Mouse (Mus musculus): ENCODE measurements around the gene Speer4e.
"Not testable (repeated sequence)": the region's sequence is repeated elsewhere in the genome, so short reads cannot be mapped to it uniquely, and the experiment has no call there.

Speer4e gene
- long read RNA-seq, experiment 1: 0 reads
- long read RNA-seq, experiment 2: 0 reads

DNA sequence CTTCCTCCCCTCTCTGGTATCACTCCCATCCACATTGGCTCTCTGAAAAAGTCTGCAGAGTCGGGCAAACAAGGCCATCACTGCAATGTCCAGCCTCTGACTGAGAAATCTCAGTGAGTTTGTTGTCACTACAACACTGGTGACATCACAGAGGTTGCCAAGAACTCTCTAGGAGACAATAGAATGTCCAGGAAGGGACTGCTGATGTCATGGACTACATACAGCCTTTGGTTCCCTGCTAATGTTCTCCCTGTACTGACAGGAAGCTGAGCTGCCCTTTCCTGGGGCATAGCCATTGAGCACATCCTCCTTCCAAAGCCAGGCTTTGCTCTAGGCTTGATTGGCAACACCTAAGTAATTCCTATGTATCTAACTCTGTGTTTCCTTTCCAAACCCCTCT, at the start of gene Speer4e:
Gene Speer4e (minus strand): TSS at position 101 of the 400 bp plus-strand sequence.
- intact Hi-C loops (cut with DNase I): not testable (repeated sequence)

DNA sequence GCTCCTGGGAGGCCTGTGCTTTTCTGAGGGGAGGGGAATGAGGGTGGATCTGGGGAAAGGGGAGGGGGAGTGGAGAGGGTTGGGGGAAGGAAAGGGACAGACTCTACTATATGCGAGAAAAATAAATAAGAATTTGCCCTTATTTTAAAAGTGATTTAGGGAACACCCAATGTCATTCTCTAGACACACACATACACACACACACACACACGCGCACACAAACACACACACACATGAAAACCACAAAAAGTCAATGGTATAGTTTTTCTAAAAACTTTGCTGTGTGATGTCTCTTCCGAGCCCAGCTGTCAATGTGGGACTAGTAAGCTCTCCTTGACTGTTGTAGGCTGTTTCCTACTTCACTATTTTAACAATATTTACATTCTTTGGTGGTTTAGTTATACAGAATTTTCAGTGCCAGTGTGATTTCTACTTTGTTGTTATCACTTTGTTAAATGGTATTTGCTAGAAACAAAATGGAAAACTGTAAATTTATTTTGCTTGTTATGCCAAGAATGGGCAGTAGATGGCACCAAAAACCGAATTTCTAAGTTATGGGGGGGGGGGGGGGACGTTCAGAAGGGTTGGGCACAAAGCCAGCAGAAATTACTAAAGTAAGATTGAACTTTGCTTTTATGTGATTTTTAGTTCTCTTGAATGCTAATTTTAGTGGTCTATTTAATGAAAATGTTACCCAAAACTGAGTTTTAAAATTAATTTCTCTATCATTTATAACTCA, 48.6 kb upstream of the Speer4e start:
- intact Hi-C loops (cut with DNase I): not testable (repeated sequence)

DNA sequence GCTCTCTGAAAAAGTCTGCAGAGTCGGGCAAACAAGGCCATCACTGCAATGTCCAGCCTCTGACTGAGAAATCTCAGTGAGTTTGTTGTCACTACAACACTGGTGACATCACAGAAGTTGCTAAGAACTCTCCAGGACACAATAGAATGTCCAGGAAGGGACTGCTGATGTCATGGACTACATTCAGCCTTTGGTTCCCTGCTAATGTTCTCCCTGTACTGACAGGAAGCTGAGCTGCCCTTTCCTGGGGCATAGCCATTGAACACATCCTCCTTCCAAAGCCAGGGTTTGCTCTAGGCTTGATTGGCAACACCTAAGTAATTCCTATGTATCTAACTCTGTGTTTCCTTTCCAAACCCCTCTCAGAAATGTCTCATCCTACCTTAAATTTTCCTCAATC, 40.6 kb upstream of the Speer4e start, which contains the start of gene Gm10354:
Gene Gm10354 (minus strand): TSS at position 101 of the 400 bp plus-strand sequence.
- intact Hi-C loops (cut with DNase I): not testable (repeated sequence)

DNA sequence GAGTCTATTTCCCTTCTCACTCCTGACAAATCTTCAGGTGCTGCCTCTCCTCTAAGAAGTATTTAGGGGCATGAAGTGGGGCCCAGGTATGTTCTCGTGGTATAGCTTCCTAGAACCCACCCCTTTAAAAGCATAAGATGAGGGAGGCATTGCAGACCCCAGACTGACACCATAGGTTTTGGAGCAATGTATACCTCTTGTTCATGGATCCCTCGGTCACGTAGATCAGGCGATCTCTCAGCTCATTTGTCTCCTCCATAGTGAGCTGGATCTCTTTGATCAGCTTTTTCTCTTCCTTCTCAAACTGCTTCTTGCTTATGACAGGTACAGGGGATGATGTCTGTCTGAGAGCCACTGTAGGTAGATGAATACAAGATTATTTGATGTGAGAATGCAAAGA, 39.1 kb upstream of the Speer4e start:
- intact Hi-C loops (cut with DNase I): not testable (repeated sequence)

DNA sequence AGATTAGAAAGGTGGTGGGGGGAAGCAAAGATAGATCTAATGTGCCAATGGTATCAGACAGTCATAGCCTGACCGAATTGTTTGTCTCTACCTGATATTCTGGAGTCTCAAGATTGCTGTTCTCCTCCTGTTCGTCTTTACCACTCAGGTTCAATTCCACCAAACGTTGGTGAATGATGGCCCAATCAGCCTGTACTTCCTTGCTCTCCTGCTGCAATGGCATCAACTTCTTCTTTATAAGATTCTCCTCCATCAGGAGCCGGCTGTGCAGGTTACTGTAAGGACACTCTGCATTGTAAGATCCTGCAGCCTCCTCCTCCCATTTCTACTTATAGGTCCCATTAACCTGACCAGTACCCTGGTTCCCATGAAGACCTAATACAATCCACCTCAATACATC, 37.1 kb upstream of the Speer4e start:
- intact Hi-C loops (cut with DNase I): not testable (repeated sequence)

DNA sequence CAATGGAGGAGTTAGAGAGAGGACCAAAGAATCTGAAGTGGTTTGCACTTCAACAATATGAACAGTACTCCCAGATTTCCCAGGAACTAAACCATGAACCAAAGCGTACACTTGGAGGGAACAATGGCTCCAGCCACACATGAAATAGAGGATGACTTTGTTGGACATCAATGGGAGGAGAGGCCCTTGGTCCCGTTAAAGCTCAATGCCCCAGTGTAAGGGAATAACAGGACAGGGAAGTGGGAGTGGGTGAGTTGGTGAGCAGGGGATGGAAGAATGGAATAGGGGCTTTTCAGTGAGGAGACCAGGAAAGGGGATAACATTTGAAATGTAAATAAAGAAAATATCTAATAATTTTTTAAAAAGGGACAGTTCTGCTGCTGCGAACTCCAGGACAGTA, 34.6 kb upstream of the Speer4e start:
- intact Hi-C loops (cut with DNase I): not testable (repeated sequence)

DNA sequence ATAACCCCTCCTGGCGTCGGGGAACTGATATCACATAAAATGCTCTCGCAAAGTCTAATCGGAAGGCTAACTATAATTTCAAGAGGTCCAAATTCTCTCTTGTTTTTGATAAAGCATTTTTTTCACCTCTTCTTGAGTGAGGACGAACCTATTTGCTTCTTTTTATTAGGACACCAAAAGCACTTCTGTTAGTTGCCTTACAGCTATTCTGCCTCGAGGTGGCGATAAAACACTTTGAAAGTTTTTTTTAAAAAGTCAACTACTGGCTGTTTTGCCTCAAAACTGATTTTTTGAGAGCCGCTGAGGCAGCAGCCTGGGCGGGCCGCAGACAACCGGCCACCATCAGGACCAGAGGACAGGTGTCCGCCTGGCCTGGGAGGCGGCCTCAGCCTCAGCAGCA, 25.6 kb upstream of the Speer4e start:
- intact Hi-C loops (cut with DNase I): not testable (repeated sequence)

DNA sequence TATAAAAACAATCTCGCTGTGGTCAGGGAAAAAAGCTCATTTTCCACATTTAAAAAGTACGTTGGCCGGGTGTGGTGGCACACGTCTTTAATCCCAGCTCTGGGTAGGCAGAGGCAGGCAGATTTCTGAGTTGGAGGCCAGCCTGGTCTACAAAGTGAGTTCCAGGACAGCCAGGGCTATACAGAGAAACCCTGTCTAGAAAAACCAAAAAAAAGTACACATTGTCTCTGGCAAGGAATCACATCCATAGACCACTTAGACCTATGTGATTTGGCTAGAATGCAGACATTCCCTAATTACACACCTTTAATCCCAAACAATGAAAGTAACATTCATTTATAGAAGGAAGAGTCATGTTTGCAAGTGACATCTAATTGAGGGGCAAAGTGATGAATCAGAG, 23.3 kb upstream of the Speer4e start:
- intact Hi-C loops (cut with DNase I): not testable (repeated sequence)

DNA sequence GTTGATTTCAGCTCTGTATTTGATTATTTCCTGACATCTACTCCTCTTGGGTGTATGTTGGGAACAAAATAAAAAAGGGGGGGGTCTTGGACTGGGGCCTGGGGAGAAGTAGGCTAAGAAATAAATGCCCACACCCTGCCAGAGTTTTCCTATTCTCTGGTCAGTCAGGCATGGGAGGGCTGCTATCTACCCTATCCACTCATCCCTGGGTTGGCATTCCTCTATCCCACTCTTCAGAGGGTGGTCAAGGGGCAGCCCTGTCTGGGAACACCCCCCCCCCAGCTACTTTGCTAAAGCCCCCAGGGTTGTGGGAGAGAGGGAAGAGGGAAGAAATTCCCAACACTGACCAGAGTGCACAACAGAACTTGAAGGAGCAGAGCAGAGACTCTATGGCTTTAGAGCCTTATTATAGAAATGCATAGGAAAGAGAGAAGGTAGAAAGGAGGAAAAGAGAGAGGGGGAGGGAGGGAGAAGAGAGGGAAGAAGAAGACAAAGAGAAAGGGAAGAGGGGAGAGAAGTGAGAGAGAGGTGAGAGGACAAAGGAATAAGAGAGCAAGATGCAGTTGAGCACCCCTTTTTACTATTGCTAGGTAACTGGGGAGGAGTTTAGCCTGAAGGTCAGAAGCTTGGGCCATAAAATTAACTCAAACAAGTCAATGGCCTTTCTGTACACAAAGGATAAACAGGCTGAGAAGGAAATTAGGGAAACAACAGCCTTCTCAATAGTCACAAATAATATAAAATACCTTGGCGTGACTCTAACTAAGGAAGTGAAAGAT, 17.9 kb upstream of the Speer4e start:
- intact Hi-C loops (cut with DNase I): not testable (repeated sequence)

DNA sequence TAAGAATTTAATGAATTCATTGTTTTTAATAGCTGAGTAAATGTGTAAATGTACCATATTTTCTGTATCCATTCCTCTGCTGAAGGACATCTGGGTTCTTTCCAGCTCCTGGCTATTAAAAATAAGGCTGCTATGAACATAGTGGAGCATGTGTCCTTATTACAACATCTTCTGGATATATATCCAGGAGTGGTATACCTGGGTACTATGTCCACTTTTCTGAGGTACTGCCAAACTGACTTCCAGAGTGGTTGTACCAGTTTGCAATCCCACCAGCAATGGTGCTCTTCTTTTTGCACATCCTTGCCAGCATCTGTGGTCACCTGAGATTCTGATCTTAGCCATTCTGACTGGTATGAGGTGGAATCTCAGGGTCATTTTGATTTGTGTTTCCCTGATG, 15.4 kb upstream of the Speer4e start:
- intact Hi-C loops (cut with DNase I): not testable (repeated sequence)

DNA sequence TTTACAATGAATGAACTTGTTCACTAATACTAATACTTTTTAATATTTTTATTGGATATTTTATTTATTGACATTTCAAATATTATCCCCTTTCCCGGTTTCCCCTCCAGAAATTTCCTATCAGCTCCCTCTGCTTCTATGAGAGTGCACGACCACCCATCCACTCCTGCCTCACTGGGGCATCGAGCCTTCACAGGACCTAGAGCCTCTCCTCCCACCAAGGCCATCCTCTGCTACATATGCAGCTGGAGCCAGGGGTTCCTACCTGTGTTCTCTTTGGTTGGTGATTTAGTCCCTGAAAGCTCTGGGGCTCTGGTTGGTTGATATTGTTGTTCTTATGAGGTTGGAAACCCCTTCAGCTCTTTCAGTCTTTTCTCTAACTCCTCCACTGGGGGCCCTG, 14.5 kb upstream of the Speer4e start:
- intact Hi-C loops (cut with DNase I): not testable (repeated sequence)

DNA sequence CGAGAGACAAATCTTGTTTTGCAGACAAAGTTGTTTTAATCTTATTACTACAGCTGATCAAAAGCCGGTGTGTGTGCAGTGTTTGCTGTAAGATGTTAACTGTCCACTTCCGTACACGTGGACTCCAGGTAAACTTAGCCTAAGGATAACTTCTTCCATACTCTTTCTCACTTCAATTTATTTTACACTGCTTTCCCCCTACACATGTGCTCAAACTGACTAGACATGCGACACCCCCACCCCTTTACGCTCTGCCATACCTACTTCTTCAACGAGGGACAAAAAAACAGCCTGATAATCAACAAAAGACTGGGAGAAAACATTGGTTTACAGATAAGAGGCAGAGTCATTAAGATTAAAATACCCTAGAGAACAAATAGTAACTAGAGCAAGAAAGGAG, 13.6 kb upstream of the Speer4e start:
- intact Hi-C loops (cut with DNase I): not testable (repeated sequence)

DNA sequence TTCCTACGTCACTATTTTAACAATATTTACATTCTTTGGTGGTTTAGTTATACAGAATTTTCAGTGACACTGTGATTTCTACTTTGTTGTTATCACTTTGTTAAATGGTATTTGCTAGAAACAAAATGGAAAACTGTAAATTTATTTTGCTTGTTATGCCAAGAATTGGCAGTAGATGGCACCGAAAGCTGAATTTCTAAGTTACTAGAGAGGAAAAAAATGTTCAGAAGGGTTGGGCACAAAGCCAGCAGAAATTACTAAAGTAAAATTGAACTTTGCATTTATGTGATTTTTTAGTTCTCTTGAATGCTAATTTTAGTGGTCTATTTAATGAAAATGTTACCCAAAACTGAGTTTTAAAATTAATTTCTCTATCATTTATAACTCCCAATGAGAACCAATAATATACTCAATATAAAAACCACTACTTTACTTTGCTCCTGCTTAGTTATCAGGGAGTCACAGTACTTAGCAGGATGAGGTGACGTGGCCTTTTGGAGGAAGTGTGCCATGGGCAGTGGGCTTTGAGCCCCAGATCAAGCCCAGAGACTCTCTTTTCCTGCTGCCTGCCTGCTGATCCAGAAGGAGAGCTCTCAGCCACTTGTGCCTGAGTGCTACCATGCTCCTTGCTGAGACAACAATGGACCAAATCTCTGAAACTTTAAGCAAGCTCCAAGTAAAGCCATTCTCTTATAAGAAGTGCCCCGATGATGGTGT, 9.4 kb upstream of the Speer4e start:
- intact Hi-C loops (cut with DNase I): not testable (repeated sequence)

DNA sequence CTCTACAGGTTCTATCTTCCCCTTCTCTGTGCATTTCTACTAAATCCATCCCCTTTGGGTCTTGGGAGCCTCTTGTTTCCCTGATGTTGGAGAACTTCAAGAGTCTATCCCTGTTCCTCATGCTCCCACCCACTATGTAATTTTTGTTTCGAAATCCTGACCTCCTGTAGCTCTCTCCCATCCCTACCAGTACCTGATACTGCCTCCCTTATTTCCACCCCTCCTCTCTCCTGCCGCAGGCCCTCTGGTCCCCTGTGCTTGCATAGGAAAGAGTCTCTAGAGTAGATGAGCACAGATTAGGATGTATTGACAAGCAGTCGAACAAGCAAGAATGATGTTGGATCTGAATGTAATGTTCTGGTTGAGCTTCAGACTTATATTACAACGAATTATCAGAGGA, 7.3 kb upstream of the Speer4e start:
- intact Hi-C loops (cut with DNase I): not testable (repeated sequence)

DNA sequence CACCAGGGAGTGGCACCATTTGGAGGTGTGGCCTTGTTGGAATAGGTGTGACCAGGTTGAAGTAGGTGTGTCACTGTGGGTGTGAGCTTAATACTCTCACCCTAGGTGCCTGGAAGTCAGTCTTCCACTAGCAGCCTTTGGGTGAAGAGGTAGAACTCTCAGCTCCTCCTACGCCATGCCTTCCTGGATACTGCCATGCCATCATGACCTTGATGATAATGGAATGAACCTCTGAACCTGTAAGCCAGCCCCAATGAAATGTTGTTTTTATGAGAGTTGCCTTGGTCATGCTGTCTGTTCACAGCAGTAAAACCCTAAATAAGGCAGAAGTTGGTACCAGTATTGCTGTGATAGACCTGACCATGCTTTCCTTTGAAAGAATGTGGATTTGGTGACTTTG, 2.8 kb upstream of the Speer4e start:
- intact Hi-C loops (cut with DNase I): not testable (repeated sequence)

DNA sequence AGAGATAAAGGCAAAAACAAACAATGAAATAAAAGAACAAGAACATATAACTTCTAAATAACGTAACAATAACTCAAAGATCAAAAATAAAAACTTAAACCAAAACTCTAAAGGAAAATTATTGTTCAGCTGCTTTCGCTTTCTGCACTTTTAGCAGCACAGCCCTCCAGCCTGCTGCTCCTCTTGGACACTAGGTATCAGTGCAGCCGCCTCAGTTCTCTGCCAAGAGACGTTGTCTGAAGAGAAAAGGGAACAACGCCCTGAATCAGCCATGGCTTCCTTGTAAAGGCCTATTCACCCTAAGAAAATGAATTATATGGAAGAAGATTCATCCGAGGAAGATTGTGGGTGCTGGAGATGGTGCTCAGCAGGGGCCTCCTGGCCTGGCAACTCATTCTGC, 4.5 kb downstream of the Speer4e start:
- intact Hi-C loops (cut with DNase I): not testable (repeated sequence)

DNA sequence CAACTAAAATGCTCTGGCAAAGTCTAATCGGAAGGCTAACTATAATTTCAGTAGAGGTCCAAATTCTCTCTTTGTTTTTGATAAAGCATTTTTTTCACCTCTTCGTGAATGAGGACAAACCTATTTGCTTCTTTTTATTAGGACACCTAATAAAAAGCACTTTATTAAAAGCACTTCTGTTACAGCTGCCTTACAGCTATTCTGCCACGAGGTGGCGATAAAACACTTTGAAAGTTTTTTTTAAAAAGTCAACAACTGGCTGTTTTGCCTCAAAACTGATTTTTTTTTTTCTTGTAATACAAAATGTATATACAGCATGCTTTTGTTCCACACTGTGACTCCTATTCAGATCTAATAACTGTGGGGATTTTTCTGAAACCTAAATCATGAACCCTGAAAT, 11.2 kb downstream of the Speer4e start:
- intact Hi-C loops (cut with DNase I): not testable (repeated sequence)

DNA sequence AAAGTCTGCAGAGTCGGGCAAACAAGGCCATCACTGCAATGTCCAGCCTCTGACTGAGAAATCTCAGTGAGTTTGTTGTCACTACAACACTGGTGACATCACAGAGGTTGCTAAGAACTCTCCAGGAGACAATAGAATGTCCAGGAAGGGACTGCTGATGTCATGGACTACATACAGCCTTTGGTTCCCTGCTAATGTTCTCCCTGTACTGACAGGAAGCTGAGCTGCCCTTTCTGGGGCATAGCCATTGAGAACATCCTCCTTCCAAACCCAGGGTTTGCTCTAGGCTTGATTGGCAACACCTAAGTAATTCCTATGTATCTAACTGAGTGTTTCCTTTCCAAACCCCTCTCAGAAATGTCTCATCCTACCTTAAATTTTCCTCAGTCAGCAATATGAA, 23.4 kb downstream of the Speer4e start, which contains the start of gene Gm9758:
Gene Gm9758 (minus strand): TSS at position 101 of the 400 bp plus-strand sequence.
- intact Hi-C loops (cut with DNase I): not testable (repeated sequence)

DNA sequence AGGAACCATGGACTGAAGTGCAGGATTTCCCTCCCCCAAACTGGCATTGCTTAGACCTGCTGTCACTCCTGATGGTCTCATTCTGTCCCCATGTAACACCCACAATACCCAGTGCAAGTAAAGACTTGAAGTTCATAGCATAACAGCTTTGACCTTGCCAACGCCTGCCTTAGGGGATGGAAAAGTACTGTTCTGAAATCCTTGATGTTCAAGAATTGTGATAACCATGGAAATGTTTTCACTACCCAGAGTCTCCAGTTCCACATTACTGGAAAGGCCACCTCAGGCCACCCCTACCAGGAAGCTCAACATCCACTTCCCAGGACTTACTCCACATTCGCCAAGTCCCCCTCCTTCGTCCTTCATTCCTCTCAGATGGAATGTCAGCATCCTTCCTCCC, 23.9 kb downstream of the Speer4e start:
- intact Hi-C loops (cut with DNase I): not testable (repeated sequence)

DNA sequence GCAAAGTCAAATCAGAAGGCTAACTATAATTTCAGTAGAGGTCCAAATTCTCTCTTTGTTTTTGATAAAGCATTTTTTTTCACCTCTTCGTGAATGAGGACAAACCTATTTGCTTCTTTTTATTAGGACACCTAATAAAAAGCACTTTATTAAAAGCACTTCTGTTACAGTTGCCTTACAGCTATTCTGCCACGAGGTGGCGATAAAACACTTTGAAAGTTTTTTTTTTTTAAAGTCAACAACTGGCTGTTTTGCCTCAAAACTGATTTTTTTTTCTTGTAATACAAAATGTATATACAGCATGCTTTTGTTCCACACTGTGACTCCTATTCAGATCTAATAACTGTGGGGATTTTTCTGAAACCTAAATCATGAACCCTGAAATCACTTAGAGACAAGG, 34.7 kb downstream of the Speer4e start:
- intact Hi-C loops (cut with DNase I): not testable (repeated sequence)

DNA sequence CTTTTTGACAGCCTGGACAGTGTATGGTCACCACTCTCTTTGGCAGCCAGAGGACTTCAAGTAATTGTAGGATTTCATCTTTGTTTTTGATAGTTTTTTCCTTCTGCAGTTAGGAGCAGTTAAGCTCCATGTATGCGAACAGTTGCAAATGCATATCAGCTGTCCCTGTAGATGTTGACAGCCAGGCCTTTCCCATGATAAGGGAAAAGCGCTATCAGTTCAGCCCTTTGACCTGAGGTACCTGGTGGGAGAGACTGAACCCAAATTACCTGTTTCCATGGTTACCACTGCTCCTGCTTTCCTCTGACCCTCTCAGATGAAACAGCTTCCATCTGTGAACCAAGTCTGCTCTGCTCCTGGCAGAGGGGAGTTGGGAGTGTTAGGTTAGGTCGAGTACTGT, 46.0 kb downstream of the Speer4e start:
- intact Hi-C loops (cut with DNase I): no loop called here

DNA sequence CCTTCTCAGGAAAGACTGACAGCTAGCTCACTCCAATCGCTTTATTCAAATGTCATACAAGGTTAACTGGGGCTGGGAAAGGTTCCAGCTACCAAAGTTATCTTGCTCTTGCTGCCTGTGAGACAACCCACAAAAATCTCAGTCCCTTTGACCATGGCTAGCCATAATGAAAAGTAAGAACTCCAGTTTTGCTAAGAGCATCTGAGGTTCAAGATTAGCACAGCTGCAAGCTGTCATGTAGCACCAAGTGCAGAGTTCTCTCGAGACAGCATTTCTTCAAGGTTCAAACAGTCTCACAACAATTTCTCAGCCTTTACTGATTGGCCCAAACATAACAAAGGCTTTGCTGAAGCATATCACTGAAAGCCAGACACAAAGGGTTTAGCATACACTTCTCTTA, 52.9 kb downstream of the Speer4e start:
- intact Hi-C loops (cut with DNase I): not testable (repeated sequence)
